Mouse (Mus musculus) lung, embryonic 14.5 days (tissue): Measurements from ENCODE around the gene Rcc1. TPM values are rescaled to one million over a fixed set of nuclear protein-coding genes. Genes with fewer than 3 reads are reported as not detected.

Experiments
- ATAC-seq: fragments of 200-750 bp; cut with Nextera tagmentation; 2 replicates; pipeline ENCODE4 v1.8.0; 2017; ENCODE audit warnings: mild to moderate bottlenecking, moderate TSS enrichment, moderate library complexity; ENCODE audit not compliant: insufficient read depth
- DNase-seq: peaks from one replicate; pipeline ENCODE4 v3.0.0-alpha.2; 2015
- H3K27ac ChIP-seq: fragments of 300-500 bp; sonication (generic); 2 replicates; pipeline ENCODE4 v1.5.1; 2014; ENCODE audit warnings: low read depth, mild to moderate bottlenecking, moderate library complexity
- H3K27me3 ChIP-seq: fragments of 300-500 bp; sonication (generic); 2 replicates; pipeline ENCODE4 v1.6.1; 2014; ENCODE audit warnings: low read length, control low read depth; ENCODE audit not compliant: insufficient read depth
- H3K36me3 ChIP-seq: fragments of 300-500 bp; sonication (generic); 2 replicates; pipeline ENCODE4 v1.6.1; 2014; ENCODE audit warnings: control low read depth; ENCODE audit not compliant: insufficient read depth
- H3K4me1 ChIP-seq: fragments of 300-500 bp; sonication (generic); 2 replicates; pipeline ENCODE4 v1.6.1; 2014; ENCODE audit warnings: antibody characterized with exemption, control low read depth; ENCODE audit not compliant: insufficient read depth
- H3K4me2 ChIP-seq: fragments of 300-500 bp; sonication (generic); 2 replicates; pipeline ENCODE4 v1.6.1; 2014; ENCODE audit warnings: mild to moderate bottlenecking
- H3K4me3 ChIP-seq: fragments of 300-500 bp; sonication (generic); 2 replicates; pipeline ENCODE4 v1.5.1; 2014; ENCODE audit warnings: low read depth, low read length
- H3K9ac ChIP-seq: fragments of 300-500 bp; sonication (generic); 2 replicates; pipeline ENCODE4 v1.6.1; 2014
- H3K9me3 ChIP-seq: fragments of 300-500 bp; sonication (generic); 2 replicates; pipeline ENCODE4 v1.6.1; 2016; ENCODE audit warnings: low read depth, low read length, control low read depth
- CTCF ChIP-seq: IDR thresholded peaks from 2 replicates; pipeline ENCODE4 v1.5.1; 2016; ENCODE audit warnings: antibody characterized with exemption, low read depth
- WGBS: fragments of 180-500 bp; shearing (Covaris S2); extraction: QIAGEN DNeasy Blood & Tissue Kit; methylation state at CpG from one replicate; pipeline ENCODE4 v1.1.7; 2014; 5-methylcytosine and 5-hydroxymethylcytosine counted together
- polyA plus RNA-seq: library from polyadenylated mRNA; unstranded; fragments of >200 nt; fragmentation: Nextera tagmentation; extraction: Ambion mirVana; gene quantifications from 2 replicates; pipeline ENCODE4 v1.2.1, GENCODE M21; 2014

The Rcc1 gene
- polyA plus RNA-seq, 1 experiment from 2014 or later: 77.0 TPM

DNA sequence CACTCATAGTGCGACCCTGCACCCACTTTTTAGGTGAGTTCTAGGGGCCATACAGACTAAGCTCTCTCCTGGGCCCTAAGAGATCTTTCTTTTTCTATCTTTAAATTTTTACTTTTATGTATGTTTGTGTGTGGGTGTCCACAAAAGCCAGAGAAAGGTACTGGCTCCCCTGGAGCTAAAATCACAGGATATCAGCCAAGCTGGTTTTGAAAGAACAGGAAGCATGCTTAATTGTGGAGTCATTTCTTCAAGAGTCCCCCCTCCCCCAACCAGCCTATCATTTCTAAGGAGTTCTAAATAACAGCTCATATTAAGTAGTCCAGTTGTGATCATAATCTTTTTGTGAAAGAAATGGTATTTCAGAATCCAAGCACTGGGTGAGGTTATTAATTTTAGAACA, 20.4 kb upstream of the Rcc1 start:
- no peaks in the 10 kb centered on the region for H3K27me3 ChIP-seq
- ATAC-seq (no peak), DNase-seq (no peak)
- H3K36me3 ChIP-seq: peaks cover 77% of the 10 kb centered on the region
- no peak overlapping the region for H3K9ac ChIP-seq
- H3K4me1 ChIP-seq: no peaks in the 10 kb centered on the region
- H3K4me3 ChIP-seq: no peak overlapping the region
- no peaks in the 10 kb centered on the region for H3K9me3 ChIP-seq
- no peak for TF ChIP-seq CTCF
- no peak overlapping the region for H3K27ac ChIP-seq
- no peak overlapping the region for H3K4me2 ChIP-seq
- 100% methylated on average over 1 of the region's 1 CpGs for WGBS

DNA sequence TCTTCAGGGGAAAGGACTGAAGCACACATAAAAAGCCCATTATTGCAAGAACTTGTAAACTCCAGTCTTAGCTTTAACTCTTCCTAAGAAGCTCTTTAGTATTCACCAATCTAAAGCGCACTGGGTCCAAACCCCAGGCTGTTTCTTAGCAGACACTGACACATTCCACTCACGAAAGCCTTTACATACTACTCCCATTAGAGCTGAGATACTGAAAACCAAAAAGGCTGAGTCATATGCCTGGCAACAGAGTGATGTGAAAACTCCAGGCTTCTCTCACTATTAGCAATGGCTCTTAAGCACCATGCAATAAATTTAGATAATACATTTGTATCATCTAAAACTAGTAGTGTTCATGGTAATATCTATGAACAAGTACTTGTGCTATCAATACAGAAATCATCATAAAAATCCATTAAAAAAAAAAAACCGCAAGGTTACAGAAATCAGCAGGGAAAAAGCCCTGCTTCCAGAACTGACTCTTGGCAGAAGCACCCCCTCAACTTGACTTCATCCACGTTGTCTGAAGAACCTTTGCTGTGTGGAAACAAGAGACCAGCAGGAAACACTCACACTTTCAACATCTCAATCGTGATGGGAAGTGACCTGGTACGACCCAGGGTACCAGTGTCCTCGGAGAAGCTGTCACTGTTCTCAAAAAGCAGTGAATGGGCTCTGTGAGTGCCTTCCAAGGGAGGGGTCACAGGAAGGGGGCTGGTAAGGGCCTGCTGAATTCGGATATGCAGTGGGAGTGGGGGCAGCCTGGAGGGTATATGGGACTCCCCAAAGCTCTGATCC, 16.7 kb upstream of the Rcc1 start:
- TF ChIP-seq CTCF: no peak
- ATAC-seq: no peak
- WGBS: 69% methylated on average over 8 of the region's 8 CpGs
- no peak overlapping the region for H3K9ac ChIP-seq
- H3K9me3 ChIP-seq: no peaks in the 10 kb centered on the region
- no peaks in the 10 kb centered on the region for H3K4me1 ChIP-seq
- no peak for DNase-seq
- no peak overlapping the region for H3K4me2 ChIP-seq
- no peak overlapping the region for H3K4me3 ChIP-seq
- peaks cover 76% of the 10 kb centered on the region for H3K36me3 ChIP-seq
- no peak overlapping the region for H3K27ac ChIP-seq
- H3K27me3 ChIP-seq: no peaks in the 10 kb centered on the region

DNA sequence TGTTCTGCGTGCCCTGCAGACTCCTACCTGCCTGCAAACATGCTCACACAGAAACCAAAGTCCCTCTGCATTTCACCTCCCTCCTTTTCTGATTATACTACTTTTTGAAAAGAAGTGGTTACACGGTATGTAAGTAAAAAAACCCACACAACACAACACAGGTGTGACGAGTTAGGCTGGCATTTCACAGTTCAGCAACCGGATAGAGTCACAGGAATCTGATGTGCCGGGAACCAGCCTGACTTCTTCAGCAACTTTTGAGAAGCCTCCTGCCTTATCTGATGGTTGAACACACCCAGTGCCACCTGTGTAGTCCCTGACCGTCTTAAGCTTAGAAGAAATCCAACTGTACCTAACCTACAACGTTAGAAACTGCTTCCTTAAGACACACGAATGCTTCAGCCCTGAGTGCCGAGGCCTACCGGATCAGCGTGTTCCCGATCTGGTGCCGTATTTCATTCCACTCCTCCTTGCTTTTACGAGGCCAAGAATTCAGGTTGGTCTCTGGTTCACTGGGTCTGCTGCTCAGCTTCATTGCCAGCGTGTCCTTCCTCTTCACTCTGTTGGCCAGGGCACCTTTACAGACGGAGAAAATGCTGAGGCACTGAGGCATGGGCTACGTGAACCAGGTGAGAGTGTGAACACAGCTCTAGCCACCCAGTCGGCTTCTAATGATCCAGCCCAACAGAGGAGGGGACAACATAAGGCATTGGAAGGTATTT, 14.2 kb upstream of the Rcc1 start:
- TF ChIP-seq CTCF: no peak
- Histone ChIP-seq H3K4me1 (no peaks in the 10 kb centered on the region), H3K27ac (no peak overlapping the region), H3K27me3 (no peaks in the 10 kb centered on the region), H3K4me2 (no peak overlapping the region), H3K9ac (no peak overlapping the region), H3K36me3 (peaks cover 81% of the 10 kb centered on the region), H3K4me3 (no peak overlapping the region), H3K9me3 (no peaks in the 10 kb centered on the region)
- DNase-seq: no peak
- WGBS: 92% methylated on average over 18 of the region's 18 CpGs
- ATAC-seq: no peak

DNA sequence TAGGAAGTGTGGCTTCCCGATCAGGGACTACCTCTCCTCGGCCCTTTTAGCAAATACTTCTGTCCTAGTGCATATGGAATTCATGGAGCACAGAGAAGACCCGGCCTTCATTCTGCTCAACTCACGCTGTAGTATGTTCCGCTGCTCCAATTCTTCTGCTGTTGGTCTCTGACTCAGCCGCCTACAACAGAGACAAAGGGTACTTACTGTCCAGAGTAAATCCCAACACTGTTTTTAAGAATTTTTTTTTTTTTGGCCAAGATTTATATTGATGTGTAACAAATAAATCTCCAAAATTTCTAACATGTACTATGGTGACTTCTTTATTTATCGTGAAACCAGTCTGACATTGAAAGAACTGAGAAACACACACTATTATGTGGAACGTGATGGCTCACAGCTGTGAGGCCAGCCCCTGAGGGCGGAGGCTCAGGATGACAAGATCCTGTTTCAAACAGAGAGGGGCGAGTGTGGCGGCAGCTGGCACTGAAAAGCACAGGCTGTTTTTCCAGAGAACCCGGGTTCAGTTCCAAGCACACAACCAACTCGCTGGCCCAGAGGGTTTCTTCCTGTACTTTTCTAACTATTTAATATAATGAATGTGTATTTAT, 12.2 kb upstream of the Rcc1 start:
- Histone ChIP-seq H3K36me3 (peaks cover 81% of the 10 kb centered on the region), H3K4me2 (no peak overlapping the region), H3K27ac (peak overlapping the region; percentile 81), H3K4me3 (no peak overlapping the region), H3K9me3 (no peaks in the 10 kb centered on the region), H3K4me1 (no peaks in the 10 kb centered on the region), H3K9ac (no peak overlapping the region; the same call in 1 of the 2 replicates), H3K27me3 (no peaks in the 10 kb centered on the region)
- TF ChIP-seq CTCF: no peak
- peak; percentile 96 for DNase-seq
- peak; percentile 94 for ATAC-seq
- 39% methylated on average over 13 of the region's 13 CpGs for WGBS

DNA sequence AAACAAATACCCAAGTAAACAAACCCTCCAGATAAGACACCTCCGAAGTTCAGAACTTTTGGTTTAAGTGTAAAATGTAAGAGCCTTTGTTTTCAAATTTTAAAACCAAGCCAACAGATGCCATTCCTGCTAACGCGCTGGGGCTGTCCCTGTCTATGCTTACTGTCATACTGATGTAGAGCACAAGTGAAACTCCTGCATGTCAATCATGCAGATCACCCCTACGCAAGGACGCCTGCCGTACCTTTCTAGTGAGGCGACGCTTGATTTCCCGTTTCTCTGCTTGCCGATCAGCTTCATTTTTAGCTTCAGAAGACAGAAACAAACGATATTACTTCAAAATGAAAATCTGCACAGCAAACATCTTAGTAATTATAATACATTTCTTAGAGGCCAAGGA, 10.1 kb upstream of the Rcc1 start:
- DNase-seq (no peak), ATAC-seq (no peak)
- H3K4me2 ChIP-seq: no peak overlapping the region
- WGBS: 94% methylated on average over 11 of the region's 11 CpGs
- TF ChIP-seq CTCF: no peak
- no peak overlapping the region for H3K4me3 ChIP-seq
- H3K4me1 ChIP-seq: no peaks in the 10 kb centered on the region
- H3K27ac ChIP-seq: no peak overlapping the region
- no peaks in the 10 kb centered on the region for H3K9me3 ChIP-seq
- peaks cover 80% of the 10 kb centered on the region for H3K36me3 ChIP-seq
- no peak overlapping the region for H3K9ac ChIP-seq
- H3K27me3 ChIP-seq: no peaks in the 10 kb centered on the region

DNA sequence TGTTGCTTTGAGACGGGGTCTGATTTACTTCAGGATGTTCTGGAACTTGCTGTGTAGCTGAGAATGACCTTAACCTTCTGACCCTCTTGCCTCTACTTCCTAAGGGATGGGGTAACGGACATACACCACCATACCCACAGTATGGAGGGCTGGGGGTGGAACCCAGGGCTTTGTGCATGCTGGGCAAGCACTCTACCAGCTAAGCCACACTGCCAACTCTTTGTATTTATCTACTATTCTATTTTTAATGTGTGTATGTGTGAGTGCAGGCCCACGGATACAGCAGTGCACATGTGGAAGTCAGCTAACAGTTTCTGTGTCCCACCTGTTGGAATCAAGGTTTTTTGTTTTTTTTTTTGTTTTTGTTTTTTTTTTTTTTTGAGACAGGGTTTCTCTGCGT, 6.1 kb upstream of the Rcc1 start:
- Histone ChIP-seq H3K36me3 (peaks cover 76% of the 10 kb centered on the region), H3K4me1 (no peaks in the 10 kb centered on the region), H3K4me3 (no peak overlapping the region), H3K9me3 (no peaks in the 10 kb centered on the region), H3K27me3 (no peaks in the 10 kb centered on the region), H3K4me2 (no peak overlapping the region), H3K9ac (no peak overlapping the region), H3K27ac (no peak overlapping the region)
- DNase-seq: no peak
- no peak for ATAC-seq
- WGBS: 87% methylated on average over 4 of the region's 4 CpGs
- no peak for TF ChIP-seq CTCF

DNA sequence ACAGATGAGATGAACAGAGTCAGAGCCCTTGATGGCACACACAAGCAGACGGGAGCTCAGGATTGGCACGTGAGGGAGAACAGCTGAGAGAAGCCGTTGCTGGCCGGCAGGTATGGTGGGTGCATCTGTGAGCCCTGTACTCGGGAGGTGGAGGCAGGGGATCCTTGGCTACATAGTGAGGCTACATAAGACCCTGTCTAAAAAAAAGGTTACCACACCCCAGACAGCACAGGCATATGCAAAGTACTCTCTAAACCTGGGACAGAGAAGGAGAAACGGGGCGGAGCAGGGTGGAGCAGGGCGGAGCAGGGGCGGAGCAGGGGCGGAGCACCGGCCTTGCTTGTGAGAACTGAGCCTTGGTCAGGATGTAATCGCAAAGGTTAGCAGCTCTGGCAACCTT, 2.8 kb upstream of the Rcc1 start:
- H3K4me1 ChIP-seq: peaks cover 5% of the 10 kb centered on the region; the same call in 1 of the 2 replicates
- DNase-seq: peak; percentile 34
- H3K4me2 ChIP-seq: no peak overlapping the region
- 39% methylated on average over 12 of the region's 12 CpGs for WGBS
- no peak overlapping the region for H3K4me3 ChIP-seq
- H3K9ac ChIP-seq: no peak overlapping the region; the same call in 1 of the 2 replicates
- H3K27me3 ChIP-seq: no peaks in the 10 kb centered on the region
- no peak for ATAC-seq
- no peak for TF ChIP-seq CTCF
- H3K9me3 ChIP-seq: no peaks in the 10 kb centered on the region
- H3K27ac ChIP-seq: no peak overlapping the region
- peaks cover 64% of the 10 kb centered on the region for H3K36me3 ChIP-seq
